Mouse (Mus musculus) small intestine, adult 2 months (tissue): ENCODE results near the gene Olfr855.

Experiments
- CTCF ChIP-seq: fragments of 200-500 bp; IDR thresholded peaks from 2 replicates; pipeline ENCODE4 v1.5.1; 2012; ENCODE audit warnings: low read depth, mild to moderate bottlenecking, control low read depth, inconsistent platforms, low read length, moderate library complexity, mixed read lengths; ENCODE audit not compliant: insufficient replicate concordance, insufficient read length; ENCODE audit errors: extremely low read depth
- POLR2A ChIP-seq: fragments of 200-500 bp; IDR thresholded peaks from 2 replicates; pipeline ENCODE4 v1.6.1; 2012; ENCODE audit warnings: low read depth, mild to moderate bottlenecking, control low read depth, inconsistent platforms, low read length, moderate library complexity

DNA sequence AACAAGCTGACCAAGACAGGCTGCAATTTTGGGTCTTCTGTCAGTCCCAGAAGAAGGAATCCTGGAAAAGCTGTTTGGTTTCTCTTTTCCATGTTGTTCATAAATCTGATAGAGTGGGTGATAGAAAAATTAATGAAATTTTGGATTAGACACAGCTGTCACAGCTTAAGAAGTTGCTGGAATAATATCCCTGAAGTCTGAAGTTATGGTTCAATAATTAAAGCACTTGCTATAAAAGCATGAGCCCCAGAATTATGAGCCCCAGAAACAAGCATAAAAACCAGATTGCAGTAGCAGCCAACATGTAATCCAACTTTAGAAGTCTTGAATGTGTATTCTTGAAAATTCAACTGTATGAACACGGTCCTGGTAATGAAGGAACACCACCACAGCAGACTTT is 15.1 kb upstream of the Olfr855 start, which contains the start of gene Olfr854:
- TF ChIP-seq CTCF (no peak), POLR2A (no peak)
